12 mouse cellular contexts compared by ENCODE assay signal in the genomic region with DNA sequence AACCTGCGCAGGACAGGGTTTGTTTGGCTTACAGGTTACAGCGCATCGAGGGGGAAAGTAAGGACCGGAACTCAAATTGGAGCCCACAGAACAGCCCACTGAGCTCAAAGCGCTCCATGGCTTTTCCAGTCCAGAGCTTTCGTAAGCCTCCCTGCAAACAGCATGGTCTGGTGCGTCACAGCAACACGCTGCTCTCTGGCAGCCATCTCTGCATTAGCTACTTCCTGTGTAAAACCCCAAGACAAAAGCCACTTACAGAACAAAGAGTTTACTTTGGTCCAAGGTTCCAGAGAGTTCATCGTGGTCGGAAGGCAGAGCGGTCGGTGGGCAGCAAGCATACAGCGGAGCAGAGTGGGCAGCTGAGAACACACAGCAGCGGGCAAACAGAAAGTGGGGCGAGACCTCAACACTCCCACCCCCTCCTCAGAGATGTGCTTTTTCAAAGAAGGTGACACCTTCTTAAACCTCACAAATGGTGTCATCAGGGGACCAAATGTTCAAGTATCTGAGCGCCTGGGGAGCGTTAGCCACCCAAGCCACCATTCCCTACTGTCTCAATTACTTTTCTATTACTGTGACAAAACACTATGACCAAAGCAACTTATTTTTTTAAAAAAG. TPM values are rescaled to one million over a fixed set of nuclear protein-coding genes. Genes with fewer than 3 reads are reported as not detected.
DNase-seq lines count a peak whose midpoint lies in the region; ATAC-seq and TF ChIP-seq lines count a peak whose summit lies in the region.
"Had no signal": no experiment of that assay in that cellular context is flagged by ENCODE, and none has a peak within 500 bp of the region (broad histone marks: within the 10 kb centered on the region; RNA-seq: fewer than 3 reads in every experiment).

No protein-coding gene starts in this region.

- H3K27ac ChIP-seq in hindbrain, embryonic 14.5 days: 0 out of 2 replicates have a peak overlapping the region, but pooled peaks have one; percentile 10
- no peak overlapping the region for H3K27ac ChIP-seq in hindbrain, postnatal 0 days
- no peak overlapping the region for H3K27ac ChIP-seq in testis, adult 2 months (ENCODE audit: control insufficient read depth, insufficient read depth, low read depth, low read length)
- H3K27ac ChIP-seq in cerebellum, adult 2 months (ENCODE audit: insufficient read depth, low read length): no peak overlapping the region
- H3K27ac ChIP-seq: layer of hippocampus, adult 2 months; liver, embryonic 12.5 days had no signal

- no peak for TF ChIP-seq POLR2A in testis, adult 2 months (IDR thresholded peaks at IDR 0.05; ENCODE audit: control insufficient read depth, low read depth, low read length)
- TF ChIP-seq POLR2A in cerebellum, adult 2 months (IDR thresholded peaks at IDR 0.05; ENCODE audit: borderline replicate concordance, insufficient read depth, low read length): no peak

- H3K9ac ChIP-seq in hindbrain, embryonic 14.5 days: no peak overlapping the region
- no peak overlapping the region for H3K9ac ChIP-seq in hindbrain, postnatal 0 days (replicated peaks; ENCODE audit: low read length)
- H3K9ac ChIP-seq: liver, embryonic 12.5 days had no signal

- H3K4me1 ChIP-seq in hindbrain, embryonic 14.5 days (replicated peaks; ENCODE audit: control insufficient read depth, insufficient read depth, low read length): peaks cover 14% of the 10 kb centered on the region
- 0 out of 2 replicates have a peak, but pooled peaks cover 6% of the 10 kb centered on the region for H3K4me1 ChIP-seq in hindbrain, postnatal 0 days (ENCODE audit: insufficient read depth, low read length)
- H3K4me1 ChIP-seq in testis, adult 2 months (ENCODE audit: control insufficient read depth, insufficient read depth, low read length): peaks cover 12% of the 10 kb centered on the region
- H3K4me1 ChIP-seq in cerebellum, adult 2 months (ENCODE audit: control insufficient read depth, insufficient read depth, low read length): no peaks in the 10 kb centered on the region
- H3K4me1 ChIP-seq: liver, embryonic 12.5 days had no signal

- H3K36me3 ChIP-seq in hindbrain, embryonic 14.5 days (replicated peaks; ENCODE audit: control insufficient read depth, insufficient read depth): no peaks in the 10 kb centered on the region
- H3K36me3 ChIP-seq in hindbrain, postnatal 0 days (ENCODE audit: insufficient read depth, low read length): no peaks in the 10 kb centered on the region
- no peaks in the 10 kb centered on the region for H3K36me3 ChIP-seq in testis, adult 2 months (ENCODE audit: control insufficient read depth, insufficient read depth, low read length)
- H3K36me3 ChIP-seq: liver, embryonic 12.5 days had no signal

- 79% methylated on average over 17 of the region's 17 CpGs for WGBS in hindbrain, embryonic 14.5 days
- 69% methylated on average over 17 of the region's 17 CpGs for WGBS in hindbrain, postnatal 0 days
- 67% methylated on average over 17 of the region's 17 CpGs for WGBS in cerebellum, adult 2 months

- DNase-seq in hindbrain, embryonic 14.5 days (ENCODE audit: low spot score): no peak
- DNase-seq in hindbrain, postnatal 0 days (ENCODE audit: low spot score): no peak
- DNase-seq in testis, postnatal 14 days (ENCODE audit: low spot score): no peak
- peak; percentile 21 for DNase-seq in lung, postnatal 25 days (ENCODE audit: low spot score)
- DNase-seq in cerebellum, adult 2 months: no peak
- no peak for DNase-seq in frontal cortex, postnatal 25 days (ENCODE audit: low spot score in 2 of 2)
- DNase-seq in kidney, adult 9 months: no peak

- TF ChIP-seq CTCF in hindbrain, postnatal 0 days (IDR thresholded peaks at IDR 0.05; ENCODE audit: low read depth): no peak
- no peak for TF ChIP-seq CTCF in testis, adult 2 months (IDR thresholded peaks at IDR 0.05; ENCODE audit: control insufficient read depth, insufficient read depth, insufficient replicate concordance, low read depth, low read length)
- no peak for TF ChIP-seq CTCF in cerebellum, adult 2 months (IDR thresholded peaks at IDR 0.05; ENCODE audit: borderline replicate concordance, insufficient read depth, low read depth, low read length)

- no peak overlapping the region for H3K4me3 ChIP-seq in hindbrain, embryonic 14.5 days (replicated peaks; ENCODE audit: low read length)
- H3K4me3 ChIP-seq in hindbrain, postnatal 0 days (ENCODE audit: low read length): no peak overlapping the region
- H3K4me3 ChIP-seq in testis, adult 2 months (ENCODE audit: control insufficient read depth, low read depth, low read length): peak overlapping the region; percentile 6
- no peak overlapping the region for H3K4me3 ChIP-seq in cerebellum, adult 2 months (replicated peaks; ENCODE audit: insufficient read depth, low read depth, low read length)
- H3K4me3 ChIP-seq: layer of hippocampus, adult 2 months; liver, embryonic 12.5 days had no signal

- H3K27me3 ChIP-seq in hindbrain, embryonic 14.5 days (ENCODE audit: control insufficient read depth, insufficient read depth, low read length): no peaks in the 10 kb centered on the region
- H3K27me3 ChIP-seq in hindbrain, postnatal 0 days (ENCODE audit: insufficient read depth, low read length): no peaks in the 10 kb centered on the region
- H3K27me3 ChIP-seq in testis, adult 2 months (ENCODE audit: control insufficient read depth, insufficient read depth, low read length): no peaks in the 10 kb centered on the region
- H3K27me3 ChIP-seq in cerebellum, adult 2 months (ENCODE audit: control insufficient read depth, insufficient read depth, low read length): no peaks in the 10 kb centered on the region
- H3K27me3 ChIP-seq: liver, embryonic 12.5 days had no signal

- ATAC-seq in hindbrain, embryonic 14.5 days (ENCODE audit: low FRiP score): no peak
- ATAC-seq in hindbrain, postnatal 0 days: no peak; the same call in 1 of the 2 replicates
- ATAC-seq: liver, embryonic 12.5 days had no signal

- H3K9me3 ChIP-seq in hindbrain, embryonic 14.5 days (ENCODE audit: control insufficient read depth, low read length): no peaks in the 10 kb centered on the region
- H3K9me3 ChIP-seq in hindbrain, postnatal 0 days (ENCODE audit: low read length): no peaks in the 10 kb centered on the region
- H3K9me3 ChIP-seq: liver, embryonic 12.5 days had no signal

- no peak overlapping the region for H3K4me2 ChIP-seq in hindbrain, embryonic 14.5 days (replicated peaks)
- H3K4me2 ChIP-seq in hindbrain, postnatal 0 days (ENCODE audit: low read depth, low read length): no peak overlapping the region
- H3K4me2 ChIP-seq: liver, embryonic 12.5 days had no signal

RNA-seq across cellular contexts. Expression of a gene that starts 31.3 kb away (rescaled TPM):
- 1.6 TPM in 1 of 2 replicates, not detected in the other for polyA plus RNA-seq in hindbrain, embryonic 14.5 days (2014; fragmentation: Nextera tagmentation; extraction: Ambion mirVana)
- total RNA-seq in hindbrain, postnatal 0 days (2014; rRNA removed): 1.3 and 4.6 TPM in 2 replicates
- polyA plus RNA-seq in hindbrain, postnatal 0 days (2015; fragmentation: Nextera tagmentation; extraction: Ambion mirVana): 0.54 TPM in 1 of 2 replicates, not detected in the other
- 0.51 TPM in 1 of 2 replicates, not detected in the other for polyA plus RNA-seq in testis, adult 2 months (2012; rRNA removed)
- 3.2 and 3.7 TPM in 2 replicates for polyA plus RNA-seq in cerebellum, adult 2 months (2012; rRNA removed)
- total RNA-seq: MEL had no signal
- polyA plus RNA-seq: embryonic facial prominence, embryonic 11.5 days had no signal
